Mouse (Mus musculus): ENCODE measurements around the gene Mllt3.
"Not testable (repeated sequence)": the region's sequence is repeated elsewhere in the genome, so short reads cannot be mapped to it uniquely, and the experiment has no call there.

Mllt3 gene

GRCm38 (mm10) chr4:88011870-88012572 lies 21.1 kb downstream of the Mllt3 start:
- DNase-seq: no peak

GRCm38 (mm10) chr4:88010441-88010840 lies 22.7 kb downstream of the Mllt3 start:
- DNase-seq: no peak

GRCm38 (mm10) chr4:88005801-88006200 lies 27.4 kb downstream of the Mllt3 start:
- no peak for DNase-seq

GRCm38 (mm10) chr4:88003159-88003948 lies 29.8 kb downstream of the Mllt3 start:
- DNase-seq: no peak

GRCm38 (mm10) chr4:87991710-87992109 lies 41.5 kb downstream of the Mllt3 start:
- no peak for DNase-seq

- DNase-seq: no peak
Observed at GRCm38 (mm10) chr4:87990940-87991339, 42.2 kb downstream of the Mllt3 start.

- no peak for DNase-seq
Observed at GRCm38 (mm10) chr4:87985281-87985680, 47.9 kb downstream of the Mllt3 start.

GRCm38 (mm10) chr4:87984589-87984988 lies 48.6 kb downstream of the Mllt3 start:
- no peak for DNase-seq

GRCm38 (mm10) chr4:87984091-87984490 lies 49.1 kb downstream of the Mllt3 start:
- DNase-seq: no peak

GRCm38 (mm10) chr4:87982578-87982977 lies 50.6 kb downstream of the Mllt3 start:
- DNase-seq: no peak

- no peak for DNase-seq
Observed at GRCm38 (mm10) chr4:87977820-87978448, 55.2 kb downstream of the Mllt3 start.

GRCm38 (mm10) chr4:87965836-87966235 lies 67.3 kb downstream of the Mllt3 start:
- peak in 1 of 2 experiments; percentile 21 for DNase-seq

GRCm38 (mm10) chr4:87964890-87965289 lies 68.3 kb downstream of the Mllt3 start:
- not testable (repeated sequence) for DNase-seq

- DNase-seq: no peak
Observed at GRCm38 (mm10) chr4:87963773-87964076, 69.4 kb downstream of the Mllt3 start.

- no peak for DNase-seq
Observed at GRCm38 (mm10) chr4:87963055-87963772, 70.0 kb downstream of the Mllt3 start.

GRCm38 (mm10) chr4:87961872-87962271 lies 71.3 kb downstream of the Mllt3 start:
- DNase-seq: no peak

GRCm38 (mm10) chr4:87957852-87958251 lies 75.3 kb downstream of the Mllt3 start:
- no peak for DNase-seq

GRCm38 (mm10) chr4:87957198-87957597 lies 76.0 kb downstream of the Mllt3 start:
- no peak for DNase-seq

- no peak for DNase-seq
Observed at GRCm38 (mm10) chr4:87955132-87955531, 78.0 kb downstream of the Mllt3 start.

GRCm38 (mm10) chr4:87954421-87955083 lies 78.6 kb downstream of the Mllt3 start:
- DNase-seq: no peak

- no peak for DNase-seq
Observed at GRCm38 (mm10) chr4:87953736-87954135, 79.4 kb downstream of the Mllt3 start.

- no peak for DNase-seq
Observed at GRCm38 (mm10) chr4:87953268-87953667, 79.9 kb downstream of the Mllt3 start.

- DNase-seq: no peak
Observed at GRCm38 (mm10) chr4:87949451-87949850, 83.7 kb downstream of the Mllt3 start.

All from cerebellum, adult 18-20 months (tissue).